Mouse (Mus musculus): ENCODE measurements around the gene Gm1123. TPM values are rescaled to one million over a fixed set of nuclear protein-coding genes. Genes with fewer than 3 reads are reported as not detected.

Gene Gm1123
- total RNA-seq, 2 experiments from 2014 or later, result 0.22 TPM; not detected in 1

DNA sequence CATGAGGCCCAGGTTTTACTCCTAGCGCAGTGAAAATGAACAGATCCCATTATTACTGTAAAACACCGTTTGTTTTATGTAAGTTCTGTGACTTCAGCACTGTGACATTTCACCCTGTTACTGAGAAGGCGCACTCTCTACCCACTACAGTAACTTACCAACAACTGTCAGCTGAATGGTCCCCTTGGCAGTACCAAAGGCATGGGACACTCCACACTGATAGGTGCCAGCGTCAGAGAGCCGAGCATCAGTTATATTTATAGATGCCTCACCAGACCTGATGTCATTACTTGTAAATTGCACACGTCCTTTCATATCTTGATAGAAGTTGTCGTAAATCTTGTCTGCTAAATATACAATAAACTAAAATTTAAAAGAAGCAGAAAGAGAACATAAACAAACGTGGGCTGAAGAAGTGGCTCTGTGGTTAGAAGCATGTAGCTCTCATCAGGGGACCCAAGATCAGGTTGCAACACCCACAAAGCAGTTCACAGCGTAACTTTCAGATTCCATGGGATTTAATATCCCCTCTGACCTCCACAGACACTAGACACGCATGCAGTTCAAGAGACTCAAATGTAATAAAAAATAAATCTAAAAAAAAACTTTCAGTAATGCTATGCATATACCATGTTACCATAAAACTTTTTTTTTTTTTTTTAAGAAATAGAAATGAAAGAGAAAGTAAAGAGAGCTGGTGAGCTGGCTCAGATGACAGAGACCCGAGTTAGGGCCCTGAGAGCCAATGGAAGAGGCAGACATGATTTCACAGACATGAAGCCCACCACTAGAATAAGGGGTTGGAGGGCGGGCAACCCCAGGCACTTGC lies 26.2 kb downstream of the Gm1123 start:
- DNase-seq (ENCODE audit: low spot score in 2 of 2), result no peak

- no peak for DNase-seq (ENCODE audit: low spot score in 2 of 2)
These were observed 34.2 kb downstream of the Gm1123 start for GRCm38 (mm10) chr9:99001326-99001725.

DNA sequence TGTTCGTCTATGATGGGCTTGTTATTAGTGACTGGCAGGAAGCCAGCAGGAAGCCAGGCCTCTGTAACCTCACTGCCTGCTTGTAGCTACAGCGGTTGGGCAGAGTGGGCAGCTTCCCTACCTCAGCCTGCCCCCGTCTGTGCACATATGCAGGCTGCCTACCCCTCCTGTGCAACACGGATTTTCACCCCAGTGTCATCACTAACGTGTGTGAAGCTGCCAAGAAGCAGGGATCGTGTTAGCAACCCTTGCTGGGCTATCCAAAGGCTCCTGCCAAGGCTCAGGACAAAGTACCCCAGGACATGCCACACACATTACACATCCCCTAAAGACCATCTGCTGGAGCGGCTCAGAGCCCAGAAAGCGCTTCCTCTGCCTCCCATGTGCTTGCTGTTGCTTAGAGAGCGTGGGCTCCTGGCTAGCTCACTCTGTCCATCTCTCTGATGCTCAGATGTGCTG lies 35.6 kb downstream of the Gm1123 start:
- peak; percentile 36 to 47 for DNase-seq (ENCODE audit: low spot score in 2 of 2)

- DNase-seq (ENCODE audit: low spot score in 2 of 2), result no peak
These were observed 41.4 kb downstream of the Gm1123 start for GRCm38 (mm10) chr9:98994103-98994502.

- DNase-seq (ENCODE audit: low spot score in 2 of 2), result no peak
These were observed 48.4 kb downstream of the Gm1123 start for GRCm38 (mm10) chr9:98987131-98987530.

DNA sequence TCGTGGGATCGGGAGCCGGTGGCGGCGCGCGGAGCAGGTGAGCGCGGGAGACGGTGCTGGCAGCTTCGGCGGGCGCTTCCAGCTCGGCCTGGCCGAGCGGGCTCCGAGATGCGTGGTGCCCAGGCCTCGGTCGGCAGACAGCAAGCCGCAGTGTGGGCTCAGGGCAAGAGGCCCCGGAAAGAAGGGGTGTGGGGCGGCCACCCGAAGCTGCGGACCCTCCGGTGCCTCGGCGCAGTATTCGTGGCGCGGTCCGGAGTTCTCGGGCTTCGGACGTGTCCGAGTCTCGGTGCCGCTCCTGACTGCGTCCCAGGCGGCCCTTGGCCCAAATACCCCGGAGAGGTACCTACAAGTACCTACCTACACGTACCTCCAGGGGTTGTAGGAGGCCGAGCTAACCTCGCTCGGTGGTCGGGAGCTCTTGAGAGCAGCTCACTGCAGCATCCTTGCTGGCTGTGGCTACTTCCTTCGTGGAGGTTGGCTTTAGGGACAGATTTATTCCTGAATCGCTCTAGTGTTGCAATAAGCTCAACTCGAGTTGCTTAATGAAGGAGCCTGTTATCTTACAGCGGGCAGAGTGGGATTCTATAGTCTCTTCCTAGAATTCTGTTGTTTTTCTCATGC lies 48.9 kb downstream of the Gm1123 start:
- DNase-seq (ENCODE audit: low spot score in 2 of 2), result no peak

DNA sequence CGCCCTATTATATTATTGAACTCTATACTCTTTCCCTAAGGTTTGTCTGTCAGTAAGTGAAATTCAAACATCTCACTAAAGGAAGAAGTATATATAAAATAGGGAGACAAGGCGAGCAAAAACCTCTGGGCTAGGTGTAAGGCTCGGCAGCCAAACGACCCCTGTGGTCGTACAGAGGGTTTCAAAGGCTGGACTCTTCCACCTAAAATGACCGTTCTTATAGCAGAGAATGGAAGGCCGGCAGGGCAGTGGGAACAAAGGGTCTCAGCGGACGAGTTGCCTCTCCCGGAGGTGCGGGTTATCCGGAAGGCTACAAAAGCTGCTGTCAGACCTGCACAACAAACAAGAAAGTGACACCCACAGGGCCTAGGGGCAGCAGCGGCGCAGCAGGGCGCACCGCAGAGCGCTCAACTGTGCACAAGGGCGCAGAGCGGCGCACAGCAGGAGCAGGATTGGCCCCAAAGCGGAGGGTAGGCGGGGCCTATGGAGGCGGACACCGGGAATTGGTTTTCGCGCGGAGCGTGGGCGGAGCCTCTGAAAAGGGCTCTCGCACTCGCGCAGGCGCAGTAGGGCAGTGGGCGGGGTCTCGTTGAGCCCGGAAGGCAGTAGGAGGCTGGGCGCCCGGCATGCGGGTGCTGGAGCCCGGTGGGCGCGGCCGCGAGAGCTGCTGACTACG lies 49.6 kb downstream of the Gm1123 start, which contains the start of gene Faim:
Faim (plus strand) TSS at position 574 of the 676 bp plus-strand sequence.
- peak; percentile 100 for DNase-seq (ENCODE audit: low spot score in 2 of 2)

DNA sequence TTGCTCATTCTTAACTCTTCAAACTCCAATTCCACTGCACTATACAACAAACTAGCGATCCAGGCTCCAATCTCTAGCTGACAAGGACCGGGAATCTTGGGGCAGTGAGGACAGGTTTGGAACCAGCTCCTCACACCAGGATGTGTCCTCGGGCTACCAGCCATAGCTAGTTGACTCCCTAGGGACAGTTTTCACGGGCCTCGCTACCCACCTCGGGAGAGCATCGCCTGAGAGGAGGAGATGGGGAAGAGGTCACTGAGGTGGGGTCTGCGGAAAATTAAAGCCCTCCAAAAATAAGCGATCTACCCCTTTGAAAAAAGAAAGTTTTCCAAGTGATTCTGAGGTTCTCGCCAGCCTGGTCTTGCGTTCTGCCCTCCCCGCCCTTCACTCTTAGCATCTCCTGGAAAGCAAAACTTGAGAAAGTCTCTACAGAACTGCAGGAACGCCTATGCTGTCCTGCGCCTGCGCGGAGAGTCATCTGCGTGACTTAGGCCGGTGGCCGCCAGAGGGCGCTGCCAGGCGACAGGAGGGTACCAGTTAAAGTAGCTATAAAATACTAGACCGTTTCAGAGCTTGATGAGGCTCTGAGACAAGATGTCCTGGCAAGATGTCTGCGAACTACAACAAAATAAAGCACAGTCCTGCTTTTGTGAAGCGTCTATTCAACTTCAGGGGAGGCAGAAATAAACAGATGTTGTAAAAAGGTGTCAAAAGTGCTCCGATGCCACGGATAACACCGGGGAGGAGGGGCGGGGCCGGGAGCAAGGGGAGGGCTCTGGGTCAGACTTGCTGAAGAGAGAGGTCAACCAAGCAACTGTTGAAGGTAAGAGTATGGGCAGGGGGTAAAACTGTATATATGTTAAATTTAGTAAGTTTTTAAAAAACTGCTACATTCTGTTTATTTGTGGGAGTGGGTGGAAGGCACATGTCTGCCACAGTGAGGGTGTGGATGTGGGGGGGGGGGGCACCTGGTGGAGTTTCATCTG lies 55.8 kb downstream of the Gm1123 start:
- DNase-seq (ENCODE audit: low spot score in 2 of 2), result peak; percentile 90 to 94

DNA sequence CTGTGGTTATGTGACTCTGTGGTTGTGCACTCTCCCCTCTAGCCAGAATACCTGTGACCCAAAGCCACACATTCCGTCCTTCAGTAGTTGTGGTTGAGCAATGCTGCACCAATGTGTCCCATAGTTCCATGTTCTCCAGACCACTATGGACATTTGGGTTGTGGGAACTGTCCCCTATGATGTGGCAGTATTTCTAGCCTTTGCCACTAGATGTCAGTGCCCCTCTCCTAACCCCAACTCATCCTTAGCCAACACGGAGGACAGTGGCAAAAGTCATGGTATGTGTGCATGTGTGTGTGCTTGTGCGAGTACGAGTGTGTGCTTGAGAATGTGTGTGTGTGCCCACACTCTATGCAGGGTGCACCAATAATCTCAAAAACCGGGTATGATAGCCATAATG lies 59.0 kb downstream of the Gm1123 start:
- DNase-seq (ENCODE audit: low spot score in 2 of 2), result no peak

GRCm38 (mm10) chr9:98976081-98976480 lies 59.4 kb downstream of the Gm1123 start:
- DNase-seq (ENCODE audit: low spot score in 2 of 2), result no peak

DNA sequence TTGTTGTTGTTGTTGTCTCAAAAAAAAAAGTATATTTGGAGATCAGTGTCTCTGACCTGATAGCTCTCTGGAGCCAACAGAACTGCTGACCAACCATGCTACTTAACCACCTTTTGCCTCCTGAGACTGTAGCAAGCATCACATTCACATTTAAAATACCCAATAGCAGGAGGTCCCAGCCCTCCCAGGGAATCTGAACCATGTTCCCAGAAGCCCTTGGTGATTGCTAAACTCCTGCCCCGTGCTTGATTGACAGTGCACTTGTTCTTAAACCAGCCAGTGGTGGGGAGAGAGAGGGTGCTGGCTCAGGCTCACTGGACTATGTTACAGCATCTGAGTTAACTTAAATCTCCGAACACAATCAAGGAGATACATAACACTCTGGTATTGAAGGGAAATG lies 60.6 kb downstream of the Gm1123 start:
- no peak for DNase-seq (ENCODE audit: low spot score in 2 of 2)

DNA sequence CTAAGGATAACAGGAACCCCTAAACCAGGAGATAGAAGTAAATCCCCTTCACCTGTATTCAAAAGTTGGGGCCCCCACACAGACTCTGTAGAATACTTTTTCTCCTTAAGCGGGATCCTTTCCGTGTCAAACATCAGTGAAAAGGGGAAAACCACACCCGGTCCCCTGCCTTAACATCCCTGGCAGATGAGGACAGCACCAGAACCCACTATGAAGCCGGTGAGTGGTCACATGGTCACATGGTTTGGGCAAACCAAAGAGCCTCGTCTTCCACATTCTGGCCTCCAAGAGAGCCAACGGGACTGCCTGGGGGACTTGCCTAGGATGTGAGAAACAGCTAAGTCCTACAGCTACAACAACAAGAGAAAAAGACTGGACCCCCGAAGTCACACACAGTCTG lies 62.0 kb downstream of the Gm1123 start:
- no peak for DNase-seq (ENCODE audit: low spot score in 2 of 2)

GRCm38 (mm10) chr9:98973101-98973521 lies 62.4 kb downstream of the Gm1123 start:
- no peak for DNase-seq (ENCODE audit: low spot score in 2 of 2)

- DNase-seq (ENCODE audit: low spot score in 2 of 2), result peak; percentile 44 to 56
These were observed 70.4 kb downstream of the Gm1123 start for GRCm38 (mm10) chr9:98965084-98965483.

DNA sequence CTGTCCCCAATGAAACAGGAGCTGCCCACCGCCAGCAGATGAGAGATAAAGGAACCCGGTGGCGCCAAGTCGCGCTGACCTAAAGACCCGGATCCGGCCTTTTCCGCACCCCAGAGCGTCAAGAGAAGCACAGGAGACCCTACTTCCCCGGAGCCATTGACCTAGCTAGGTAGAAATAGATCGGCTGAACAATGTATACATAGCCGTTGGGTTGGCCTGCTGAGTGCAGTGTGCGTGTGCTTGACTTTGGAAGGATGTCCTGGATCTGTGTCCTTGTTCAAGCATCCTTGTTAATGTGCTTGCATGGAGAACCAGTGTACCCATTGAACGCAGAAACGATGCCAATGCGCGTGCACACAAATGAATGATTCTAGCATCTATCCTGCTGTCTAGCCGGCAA lies 71.9 kb downstream of the Gm1123 start:
- no peak for DNase-seq (ENCODE audit: low spot score in 2 of 2)

GRCm38 (mm10) chr9:98962478-98963142 lies 72.9 kb downstream of the Gm1123 start:
- DNase-seq (ENCODE audit: low spot score in 2 of 2), result no peak

GRCm38 (mm10) chr9:98961591-98962477 lies 73.7 kb downstream of the Gm1123 start:
- no peak for DNase-seq (ENCODE audit: low spot score in 2 of 2)

DNA sequence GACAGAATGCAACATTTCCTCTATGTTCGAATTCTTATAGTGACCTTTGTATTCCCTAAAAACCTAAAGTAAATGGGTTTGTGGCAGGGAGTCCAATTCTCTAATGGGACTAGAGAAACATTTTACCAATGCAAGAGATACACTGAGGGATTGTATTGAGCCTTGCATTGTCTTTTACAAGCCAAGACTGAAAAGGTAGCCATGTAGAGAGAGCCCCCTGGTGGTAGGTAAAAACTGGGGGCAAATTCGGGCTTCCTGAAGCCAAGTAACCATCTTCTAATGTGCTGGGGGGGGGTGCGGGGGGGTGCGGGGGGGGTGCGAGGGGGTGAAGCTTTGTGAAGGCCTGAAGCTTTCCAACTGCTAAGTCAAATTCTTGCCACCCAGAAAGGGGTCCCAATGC lies 75.2 kb downstream of the Gm1123 start:
- DNase-seq (ENCODE audit: low spot score in 2 of 2), result no peak

DNA sequence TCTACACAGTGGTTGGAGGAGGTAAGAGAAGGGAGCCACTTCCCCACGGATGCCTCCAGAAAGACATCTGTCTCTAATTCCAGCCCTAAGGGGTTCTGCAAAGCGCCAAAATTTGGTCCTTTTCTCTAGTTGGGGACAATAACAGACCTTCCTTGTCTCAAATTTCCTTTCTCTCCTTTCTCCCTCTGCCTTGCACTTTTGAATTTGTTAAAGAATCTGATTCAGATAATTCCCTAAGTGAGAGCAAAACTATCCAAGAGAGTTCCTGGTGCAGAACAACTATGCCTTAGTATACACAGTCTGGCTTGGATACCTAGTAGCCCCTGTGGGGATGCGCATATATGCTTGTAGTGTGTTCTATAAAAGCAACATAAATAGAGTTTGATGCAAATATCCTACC lies 75.7 kb downstream of the Gm1123 start:
- no peak for DNase-seq (ENCODE audit: low spot score in 2 of 2)
